Mouse (Mus musculus) bone marrow macrophage, adult 2 months (primary cell): ENCODE data around the gene Papolb.

Source experiments
- CTCF ChIP-seq: IDR thresholded peaks from 2 replicates; pipeline ENCODE4 v1.5.1; 2012; ENCODE audit warnings: low read depth, mild to moderate bottlenecking, low read length, moderate library complexity
- POLR2A ChIP-seq: IDR thresholded peaks from 2 replicates; pipeline ENCODE4 v1.6.1; 2012; ENCODE audit warnings: mild to moderate bottlenecking, low read depth, low read length, borderline replicate concordance

DNA sequence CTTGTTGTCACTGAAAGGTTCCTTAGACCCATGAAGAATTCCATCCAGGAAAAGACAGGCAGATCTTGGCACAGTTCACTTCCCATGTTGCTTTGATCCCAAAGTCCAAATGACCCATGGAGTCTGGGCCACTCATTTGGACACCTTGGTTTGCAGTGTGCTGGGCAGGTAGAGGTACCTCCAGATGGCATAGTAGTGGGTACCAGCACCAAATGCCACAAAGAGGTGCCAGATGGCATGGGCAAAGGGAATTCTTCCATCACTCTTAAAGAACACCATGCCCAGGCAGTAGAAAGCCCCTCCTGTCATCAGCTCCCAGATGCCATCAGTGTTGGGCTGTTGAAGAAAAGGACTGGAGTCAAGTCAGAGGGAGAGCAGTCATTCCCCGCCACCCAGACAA lies 34.7 kb upstream of the Papolb start:
- TF ChIP-seq POLR2A (no peak), CTCF (no peak)
